Mouse (Mus musculus) hindbrain, embryonic 13.5 days (tissue): ENCODE measurements at regions not wholly inside any gene's neighbourhood (a gene's known extent, or its start where the extent isn't known, plus 50 kb on each side); places are given as distances from the start of the nearest gene placed in this dataset.

Source experiments
- ATAC-seq: fragments of 200-750 bp; cut with Nextera tagmentation; 2 replicates; pipeline ENCODE4 v1.8.0; 2017; ENCODE audit warnings: moderate TSS enrichment; ENCODE audit not compliant: low FRiP score
- H3K27ac ChIP-seq: fragments of 300-500 bp; sonication (generic); 2 replicates; pipeline ENCODE4 v1.5.1; 2015; ENCODE audit warnings: inconsistent platforms, mild to moderate bottlenecking, moderate library complexity
- H3K27me3 ChIP-seq: fragments of 300-500 bp; sonication (generic); 2 replicates; pipeline ENCODE4 v1.6.1; 2015; ENCODE audit warnings: mild to moderate bottlenecking, inconsistent platforms
- H3K36me3 ChIP-seq: fragments of 300-500 bp; sonication (generic); 2 replicates; pipeline ENCODE4 v1.6.1; 2015; ENCODE audit warnings: mild to moderate bottlenecking, inconsistent platforms
- H3K4me1 ChIP-seq: fragments of 300-500 bp; sonication (generic); replicated peaks from 2 replicates; pipeline ENCODE4 v1.6.1; 2015; ENCODE audit warnings: inconsistent platforms
- H3K4me2 ChIP-seq: fragments of 300-500 bp; sonication (generic); 2 replicates; pipeline ENCODE4 v1.6.1; 2015; ENCODE audit warnings: inconsistent platforms, mild to moderate bottlenecking, moderate library complexity
- H3K4me3 ChIP-seq: fragments of 300-500 bp; sonication (generic); 2 replicates; pipeline ENCODE4 v1.5.1; 2015; ENCODE audit warnings: mild to moderate bottlenecking, inconsistent platforms
- H3K9ac ChIP-seq: fragments of 300-500 bp; sonication (generic); 2 replicates; pipeline ENCODE4 v1.6.1; 2015; ENCODE audit warnings: mild to moderate bottlenecking, inconsistent platforms
- H3K9me3 ChIP-seq: fragments of 300-500 bp; sonication (generic); 2 replicates; pipeline ENCODE4 v1.6.1; 2016; ENCODE audit warnings: inconsistent platforms
- WGBS: fragments of 180-500 bp; shearing (Covaris S2); methylation state at CpG from one replicate; pipeline ENCODE4 v1.1.7; 2015; 5-methylcytosine and 5-hydroxymethylcytosine counted together

DNA sequence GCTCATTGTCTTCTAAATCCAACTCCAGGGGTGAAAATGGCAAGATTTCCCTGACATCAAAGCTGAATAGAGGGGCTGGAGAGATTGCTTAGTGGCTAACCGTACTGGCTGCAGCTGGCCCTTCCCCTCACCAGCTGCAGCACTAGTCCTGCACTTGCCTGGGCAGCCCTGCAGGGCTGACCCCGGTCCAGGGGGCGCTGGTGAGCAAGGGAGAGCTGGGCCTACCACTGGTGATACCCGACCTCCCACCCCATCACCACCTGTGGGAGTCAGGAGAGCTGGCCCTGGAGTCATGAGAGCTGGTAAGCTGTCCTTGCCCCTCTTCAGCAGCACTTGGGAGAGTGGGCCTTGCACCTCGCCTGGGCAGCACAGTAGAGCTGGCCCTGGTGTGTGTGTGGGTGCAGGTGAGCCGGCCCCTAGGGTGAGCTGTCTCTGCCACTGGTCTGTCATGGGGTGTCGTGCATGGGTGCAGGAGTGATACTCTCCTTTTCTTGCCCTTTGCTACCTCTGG, 1141.0 kb upstream of the Gulo start:
- H3K4me2 ChIP-seq: no peak overlapping the region
- WGBS: 52% methylated on average over 7 of the region's 7 CpGs
- no peaks in the 10 kb centered on the region for H3K4me1 ChIP-seq
- H3K36me3 ChIP-seq: no peaks in the 10 kb centered on the region
- no peak overlapping the region for H3K9ac ChIP-seq
- no peaks in the 10 kb centered on the region for H3K27me3 ChIP-seq
- no peak overlapping the region for H3K4me3 ChIP-seq
- H3K9me3 ChIP-seq: no peaks in the 10 kb centered on the region
- no peak overlapping the region for H3K27ac ChIP-seq
- ATAC-seq: no peak

DNA sequence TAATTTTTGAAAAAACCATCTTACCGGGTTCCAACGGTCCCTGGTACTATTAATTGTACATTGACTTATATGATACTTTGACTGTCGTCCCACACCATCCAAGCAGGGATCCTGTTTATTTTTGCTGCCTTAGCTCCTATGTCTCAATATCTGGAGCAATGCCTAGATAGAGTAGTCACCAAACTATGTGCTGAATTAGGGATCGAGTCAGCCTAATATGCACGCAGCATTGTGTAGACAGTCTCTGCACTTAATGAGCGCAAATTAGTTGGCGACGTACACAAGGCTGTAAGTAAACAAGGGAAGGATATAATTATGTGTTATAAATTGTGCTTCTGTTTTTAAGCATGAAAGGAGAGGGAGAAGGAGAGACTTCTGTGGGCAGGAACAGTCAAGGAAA, 1140.1 kb upstream of the Gulo start:
- Histone ChIP-seq H3K27me3 (no peaks in the 10 kb centered on the region), H3K4me3 (no peak overlapping the region), H3K9me3 (no peaks in the 10 kb centered on the region), H3K27ac (no peak overlapping the region), H3K4me1 (peaks cover 5% of the 10 kb centered on the region; the same call in 1 of the 2 replicates), H3K9ac (no peak overlapping the region), H3K4me2 (no peak overlapping the region), H3K36me3 (no peaks in the 10 kb centered on the region)
- 90% methylated on average over 8 of the region's 8 CpGs for WGBS
- no peak for ATAC-seq

DNA sequence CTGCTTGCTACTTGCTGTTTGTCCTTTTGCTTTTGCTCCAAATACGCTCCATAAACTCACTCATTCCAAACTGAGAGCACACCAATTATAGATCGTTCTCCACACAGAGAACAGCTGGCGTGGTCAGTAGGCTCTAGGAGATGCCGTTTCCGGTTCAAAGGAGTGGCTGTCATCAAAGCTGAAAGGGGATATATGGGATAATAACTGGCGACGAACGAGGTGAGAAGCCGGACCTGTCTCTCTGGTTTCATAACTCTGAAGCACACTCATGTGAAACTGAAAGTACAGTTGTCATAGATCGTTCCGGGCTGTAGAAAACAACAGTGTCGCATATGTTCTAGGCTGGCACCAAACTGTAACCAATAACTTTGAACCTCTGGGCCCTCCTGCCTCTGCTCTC, 1137.6 kb upstream of the Gulo start:
- 92% methylated on average over 12 of the region's 12 CpGs for WGBS

DNA sequence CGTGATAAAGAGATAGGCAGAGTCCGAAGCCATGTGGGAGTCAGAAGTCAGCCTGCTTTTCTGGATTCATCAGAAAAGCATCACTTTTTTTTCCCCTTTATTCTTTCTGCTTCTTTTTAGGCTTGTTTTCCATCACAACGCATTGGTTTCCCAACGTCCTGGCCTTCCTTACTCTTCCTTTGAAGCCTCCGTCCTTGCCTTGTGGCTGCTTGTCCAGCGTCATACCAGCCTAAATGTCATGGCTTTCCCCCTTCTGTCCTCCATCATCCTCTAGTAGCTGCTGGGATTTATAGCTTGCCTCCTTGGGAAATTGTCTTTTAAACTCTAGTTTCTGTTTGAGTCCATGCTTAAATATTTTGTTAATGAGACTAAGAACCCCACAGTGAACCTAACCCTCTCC, 1136.0 kb upstream of the Gulo start:
- Histone ChIP-seq H3K9me3 (no peaks in the 10 kb centered on the region), H3K4me3 (no peak overlapping the region), H3K36me3 (no peaks in the 10 kb centered on the region), H3K4me2 (no peak overlapping the region), H3K9ac (no peak overlapping the region), H3K27me3 (no peaks in the 10 kb centered on the region), H3K4me1 (peaks cover 35% of the 10 kb centered on the region), H3K27ac (no peak overlapping the region)
- WGBS: 87% methylated on average over 6 of the region's 6 CpGs
- ATAC-seq: no peak

More for the DNA sequence above, 1137.6 kb upstream of the Gulo start:
- no peak overlapping the region for H3K4me2 ChIP-seq
- no peak overlapping the region for H3K9ac ChIP-seq
- no peak for ATAC-seq
- peaks cover 28% of the 10 kb centered on the region for H3K4me1 ChIP-seq
- no peaks in the 10 kb centered on the region for H3K9me3 ChIP-seq
- H3K27ac ChIP-seq: no peak overlapping the region
- H3K4me3 ChIP-seq: no peak overlapping the region
- no peaks in the 10 kb centered on the region for H3K36me3 ChIP-seq
- no peaks in the 10 kb centered on the region for H3K27me3 ChIP-seq

DNA sequence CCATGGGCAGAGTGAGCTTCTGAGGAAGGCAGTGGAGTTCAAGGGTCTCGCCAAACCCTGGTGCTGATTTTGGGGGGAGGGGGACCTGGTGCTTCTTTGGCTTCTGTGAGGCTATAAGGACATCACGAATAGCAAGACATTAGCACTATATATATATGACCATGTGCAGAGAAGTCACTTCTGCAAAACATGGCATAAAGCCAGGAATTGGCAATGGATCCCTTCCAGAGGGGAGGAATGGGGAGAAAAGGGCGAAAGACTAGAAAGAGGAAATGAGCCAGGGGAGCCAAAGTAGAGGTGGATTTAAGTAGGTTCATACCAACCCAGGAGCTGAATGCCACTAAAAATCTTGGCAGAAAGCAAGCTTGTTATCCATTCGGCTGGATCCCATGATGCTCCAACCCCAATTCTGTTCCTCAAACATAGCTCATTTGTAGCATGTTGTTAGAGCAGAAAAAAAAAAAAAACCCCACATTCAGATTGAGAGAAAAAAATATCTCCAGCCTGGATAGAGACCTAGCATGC, 1135.5 kb upstream of the Gulo start:
- WGBS: 82% methylated on average over 4 of the region's 4 CpGs
- Histone ChIP-seq H3K4me2 (no peak overlapping the region), H3K27me3 (no peaks in the 10 kb centered on the region), H3K9ac (no peak overlapping the region), H3K27ac (no peak overlapping the region), H3K9me3 (no peaks in the 10 kb centered on the region), H3K4me1 (peaks cover 35% of the 10 kb centered on the region), H3K36me3 (no peaks in the 10 kb centered on the region), H3K4me3 (no peak overlapping the region)
- ATAC-seq: no peak

DNA sequence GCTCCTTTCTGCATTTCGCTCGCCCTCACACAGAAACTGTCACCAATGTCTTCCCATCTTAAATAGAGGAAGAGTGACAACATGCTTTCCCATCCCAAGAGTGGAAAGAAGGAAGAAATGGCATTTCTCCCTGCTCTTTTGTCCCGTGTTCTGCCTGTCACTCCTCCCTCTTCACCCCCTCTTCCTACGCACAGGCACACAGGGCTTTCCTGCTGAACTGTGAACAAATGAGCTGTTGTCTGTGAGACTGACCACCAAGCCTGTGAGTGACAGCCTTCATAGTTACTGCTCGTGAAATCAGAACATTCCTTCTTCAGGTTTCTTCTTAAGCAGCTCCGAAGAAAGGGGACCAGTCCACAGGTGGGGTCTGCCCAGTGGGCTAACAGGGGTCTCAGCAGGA, 1134.8 kb upstream of the Gulo start:
- Histone ChIP-seq H3K4me3 (no peak overlapping the region), H3K9ac (no peak overlapping the region), H3K9me3 (no peaks in the 10 kb centered on the region), H3K4me2 (no peak overlapping the region), H3K4me1 (peaks cover 35% of the 10 kb centered on the region), H3K27me3 (no peaks in the 10 kb centered on the region), H3K27ac (no peak overlapping the region), H3K36me3 (no peaks in the 10 kb centered on the region)
- WGBS: 54% methylated on average over 6 of the region's 6 CpGs
- ATAC-seq: no peak

DNA sequence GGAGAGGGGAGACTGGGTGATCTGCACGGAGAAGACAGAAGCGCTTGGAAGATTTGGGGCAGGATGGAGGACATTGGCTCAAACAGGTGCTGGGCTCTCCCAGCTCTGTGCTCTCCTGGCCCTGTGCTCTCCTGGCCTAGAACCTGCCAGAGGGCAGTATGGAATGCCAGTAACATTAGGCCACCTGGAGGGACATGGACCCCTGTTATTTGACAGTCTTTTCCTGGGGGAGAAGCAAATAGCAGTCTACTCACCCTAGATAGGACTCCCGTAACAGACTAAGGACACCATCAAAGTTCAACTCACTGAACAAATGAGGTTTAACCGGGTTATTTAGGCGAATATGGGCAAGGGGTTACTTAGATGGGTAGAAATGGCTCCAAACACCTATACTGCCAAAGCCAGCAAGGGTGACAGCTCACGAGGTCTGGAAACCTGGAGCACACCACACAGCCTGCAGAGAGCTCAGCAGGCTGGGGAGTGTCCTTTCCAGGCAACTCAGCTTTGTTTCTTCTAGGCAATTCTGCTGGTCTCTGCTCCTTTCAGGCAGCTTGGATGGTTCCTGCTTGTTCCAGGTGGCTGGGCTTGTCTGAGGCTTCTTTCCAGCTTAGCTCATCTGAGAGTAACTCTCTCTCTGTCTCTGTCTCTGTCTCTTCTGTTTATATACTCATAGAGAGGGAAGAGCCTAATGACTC, 1133.7 kb upstream of the Gulo start:
- Histone ChIP-seq H3K27me3 (no peaks in the 10 kb centered on the region), H3K4me3 (no peak overlapping the region), H3K4me1 (peaks cover 35% of the 10 kb centered on the region), H3K9ac (no peak overlapping the region), H3K27ac (no peak overlapping the region), H3K9me3 (no peaks in the 10 kb centered on the region), H3K4me2 (no peak overlapping the region), H3K36me3 (no peaks in the 10 kb centered on the region)
- WGBS: 80% methylated on average over 6 of the region's 6 CpGs
- ATAC-seq: no peak

DNA sequence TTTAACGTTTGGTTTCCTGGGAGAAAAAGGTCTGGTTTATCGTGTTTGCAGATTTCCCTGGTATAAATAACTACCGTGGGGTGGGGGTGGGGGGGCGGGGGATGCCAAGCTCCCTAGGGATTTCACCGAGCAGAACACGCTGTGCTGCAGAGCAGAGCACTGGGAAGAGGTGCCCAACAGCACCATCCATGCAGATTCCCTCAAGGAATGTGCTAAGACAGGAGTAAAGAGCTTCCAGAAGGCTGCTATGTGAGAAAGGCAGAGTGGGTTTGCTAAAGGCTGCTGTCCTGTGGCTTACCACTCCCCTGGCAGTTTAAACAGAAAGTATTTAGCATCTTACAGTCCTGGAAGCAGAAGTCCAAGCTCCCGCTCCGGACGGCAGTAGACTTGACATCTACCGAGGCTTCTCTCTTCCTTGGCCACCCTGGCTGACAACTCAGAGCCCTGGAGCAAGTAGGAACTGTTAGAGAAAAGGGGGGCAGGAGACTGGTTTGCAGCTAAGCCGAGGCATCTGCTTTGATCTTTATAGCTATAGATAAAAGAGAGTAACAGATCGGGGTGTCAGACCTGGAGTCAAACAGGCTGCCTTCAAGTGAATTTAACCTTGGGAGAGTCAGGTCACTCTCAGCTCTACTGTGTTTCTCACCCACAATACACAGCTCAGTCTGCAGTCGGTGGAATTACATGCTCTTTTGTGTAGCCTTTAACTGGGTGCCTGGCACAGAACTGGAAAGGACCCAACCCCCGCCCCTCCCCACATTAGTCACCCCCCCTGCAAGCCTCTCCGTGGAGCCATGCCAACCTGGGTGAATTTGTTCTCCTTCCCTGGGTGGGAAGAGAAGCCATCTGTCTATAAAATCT, 1132.8 kb upstream of the Gulo start:
- H3K27ac ChIP-seq: peak overlapping the region; percentile 75; the same call in 1 of the 2 replicates
- no peaks in the 10 kb centered on the region for H3K9me3 ChIP-seq
- ATAC-seq: peak; percentile 73
- H3K9ac ChIP-seq: peak overlapping the region; percentile 31; the same call in 1 of the 2 replicates
- no peaks in the 10 kb centered on the region for H3K27me3 ChIP-seq
- peaks cover 35% of the 10 kb centered on the region for H3K4me1 ChIP-seq
- H3K4me2 ChIP-seq: no peak overlapping the region
- no peaks in the 10 kb centered on the region for H3K36me3 ChIP-seq
- no peak overlapping the region for H3K4me3 ChIP-seq
- WGBS: 33% methylated on average over 15 of the region's 15 CpGs

DNA sequence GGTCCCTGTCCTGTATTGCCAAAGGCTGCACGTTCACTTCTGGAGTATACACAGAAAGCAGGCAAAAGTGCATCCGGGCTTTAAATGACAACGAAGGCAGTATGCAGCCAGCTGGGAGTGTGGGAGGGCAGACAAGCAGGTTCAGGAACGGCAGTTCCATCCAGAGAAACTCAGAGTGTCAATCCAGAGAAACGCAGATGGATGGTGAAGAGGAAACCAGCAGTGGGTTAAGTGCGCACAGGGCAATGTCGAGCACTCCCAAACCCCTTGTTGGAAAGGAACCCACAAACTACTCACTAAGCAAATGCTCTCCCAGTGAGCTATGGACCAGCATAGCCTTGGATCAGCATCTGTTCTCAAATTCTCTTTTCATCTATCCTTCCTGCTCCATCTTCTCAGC, 1132.1 kb upstream of the Gulo start:
- WGBS: 89% methylated on average over 7 of the region's 7 CpGs
- Histone ChIP-seq H3K4me2 (no peak overlapping the region), H3K4me3 (no peak overlapping the region), H3K27me3 (no peaks in the 10 kb centered on the region), H3K36me3 (no peaks in the 10 kb centered on the region), H3K9me3 (no peaks in the 10 kb centered on the region), H3K4me1 (peaks cover 35% of the 10 kb centered on the region), H3K27ac (no peak overlapping the region), H3K9ac (no peak overlapping the region)
- ATAC-seq: no peak

DNA sequence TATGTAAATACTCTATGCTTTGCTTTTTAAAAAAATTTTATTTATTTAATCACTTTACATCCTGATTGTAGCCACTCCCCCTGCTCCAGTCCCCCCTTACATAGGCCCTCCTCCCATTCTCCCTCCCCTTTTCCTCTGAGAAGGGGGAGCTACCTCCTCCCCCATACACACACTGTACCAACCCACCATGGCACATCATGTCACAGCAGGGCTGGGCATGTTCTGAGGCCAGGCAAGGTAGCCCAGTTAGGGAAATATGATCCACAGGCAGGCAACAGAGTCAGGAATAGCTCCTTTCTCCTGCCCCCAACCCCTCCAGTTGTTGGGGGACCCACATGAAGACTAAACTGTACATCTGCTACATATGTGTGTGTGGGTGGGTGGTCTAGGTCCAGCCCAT, 1130.7 kb upstream of the Gulo start:
- no peak for ATAC-seq
- Histone ChIP-seq H3K9ac (no peak overlapping the region), H3K36me3 (no peaks in the 10 kb centered on the region), H3K4me1 (peaks cover 48% of the 10 kb centered on the region), H3K27ac (peak overlapping the region; percentile 58; the same call in 1 of the 2 replicates), H3K9me3 (no peaks in the 10 kb centered on the region), H3K27me3 (no peaks in the 10 kb centered on the region), H3K4me2 (no peak overlapping the region), H3K4me3 (no peak overlapping the region)

DNA sequence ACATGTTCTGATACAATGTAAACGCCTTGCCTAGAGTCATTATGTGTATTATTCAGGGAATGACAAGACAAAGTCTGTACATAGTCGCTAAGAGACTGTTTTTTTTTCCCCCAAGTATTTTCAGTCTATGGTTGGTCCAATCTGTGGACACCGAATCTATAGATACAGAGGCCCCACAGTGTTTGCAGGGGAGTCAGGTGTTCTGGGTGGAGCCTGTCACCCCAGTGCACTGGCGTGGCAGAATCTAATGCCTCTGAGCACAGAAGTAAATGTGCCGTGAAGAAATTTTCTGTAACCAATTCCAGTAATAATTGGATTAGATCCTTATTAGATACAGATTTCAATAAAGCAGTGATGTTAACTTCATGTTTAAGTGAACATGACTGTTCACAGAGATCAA, 1130.1 kb upstream of the Gulo start:
- Histone ChIP-seq H3K9me3 (no peaks in the 10 kb centered on the region), H3K4me1 (peaks cover 45% of the 10 kb centered on the region), H3K36me3 (no peaks in the 10 kb centered on the region), H3K27me3 (no peaks in the 10 kb centered on the region), H3K27ac (no peak overlapping the region), H3K9ac (no peak overlapping the region), H3K4me3 (no peak overlapping the region), H3K4me2 (no peak overlapping the region)
- ATAC-seq: no peak
- 58% methylated on average over 5 of the region's 5 CpGs for WGBS

DNA sequence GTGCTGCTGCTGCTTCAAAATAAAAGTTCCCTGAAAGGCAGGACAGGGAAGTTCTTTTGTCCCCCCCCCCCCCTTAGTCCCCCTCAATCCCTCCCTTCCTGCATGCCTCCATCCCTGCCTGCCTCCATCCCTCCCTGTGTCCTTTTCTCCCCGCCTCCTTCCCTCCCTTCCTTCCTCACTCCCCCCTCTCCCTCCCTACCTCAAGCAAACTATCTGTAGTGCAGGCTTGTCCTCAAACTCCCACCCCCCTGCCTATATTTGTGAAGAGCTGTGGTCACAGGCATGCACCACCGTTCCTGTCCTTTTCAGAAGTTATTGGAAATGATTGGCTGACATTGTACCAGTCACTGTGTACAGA, 1127.1 kb upstream of the Gulo start:
- peaks cover 23% of the 10 kb centered on the region for H3K4me1 ChIP-seq
- H3K9me3 ChIP-seq: no peaks in the 10 kb centered on the region
- 25% methylated on average over 2 of the region's 2 CpGs for WGBS
- no peaks in the 10 kb centered on the region for H3K27me3 ChIP-seq
- no peak overlapping the region for H3K4me3 ChIP-seq
- ATAC-seq: peak; percentile 80
- no peak overlapping the region for H3K4me2 ChIP-seq
- H3K36me3 ChIP-seq: no peaks in the 10 kb centered on the region
- H3K9ac ChIP-seq: no peak overlapping the region
- no peak overlapping the region; the same call in 1 of the 2 replicates for H3K27ac ChIP-seq
